Mouse (Mus musculus) olfactory bulb, adult 2 months (tissue): ENCODE results near the gene Dlx6.

Source experiments
- CTCF ChIP-seq: fragments of 200-500 bp; IDR thresholded peaks from 2 replicates; pipeline ENCODE4 v1.5.1; 2012; ENCODE audit warnings: low read depth, mild to moderate bottlenecking, low read length, moderate library complexity; ENCODE audit not compliant: insufficient read depth
- POLR2A ChIP-seq: fragments of 200-500 bp; IDR thresholded peaks from 2 replicates; pipeline ENCODE4 v1.6.1; 2012; ENCODE audit warnings: mild to moderate bottlenecking, low read depth, low read length, moderate library complexity; ENCODE audit not compliant: insufficient read depth

DNA sequence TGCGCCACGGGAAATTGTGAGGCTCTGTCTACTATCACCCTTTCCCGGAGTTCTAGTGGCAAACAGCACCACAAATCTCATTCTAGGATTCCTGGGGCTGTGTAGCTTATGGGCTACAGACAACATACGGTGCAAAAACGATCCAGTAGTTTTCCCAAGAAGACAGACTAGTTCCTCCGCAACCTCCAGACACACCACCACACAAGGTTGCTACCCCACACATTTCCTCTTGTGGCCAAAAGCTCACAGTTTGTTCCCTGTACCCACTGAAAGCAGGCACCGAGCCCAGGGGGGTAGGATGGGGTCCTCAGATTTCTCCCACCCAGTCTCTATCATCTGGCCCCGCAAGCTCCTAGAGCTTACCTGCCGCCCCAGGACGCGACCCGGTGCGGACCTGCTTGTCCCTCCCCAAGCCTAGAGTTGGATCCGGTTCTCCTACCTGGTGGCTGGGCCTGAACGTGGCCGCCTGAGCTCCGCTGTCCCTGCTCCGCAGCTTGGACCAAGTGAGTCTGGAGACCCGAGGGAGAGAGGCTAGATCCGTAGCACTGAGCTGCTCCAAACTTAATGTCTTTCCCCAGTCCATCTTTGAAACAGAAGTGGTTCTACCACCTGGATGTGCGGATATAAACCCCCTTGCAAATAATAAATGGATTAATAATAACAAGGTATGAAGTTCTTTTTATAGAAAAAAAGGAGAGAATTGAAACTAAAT, 1.9 kb upstream of the Dlx6 start:
- TF ChIP-seq CTCF (no peak), POLR2A (no peak)
